Mouse (Mus musculus) myocyte (in vitro differentiated cells): Measurements from ENCODE around the gene Gpm6b. TPM values are rescaled to one million over a fixed set of nuclear protein-coding genes. Genes with fewer than 3 reads are reported as not detected.

Experiments
- H3K27me3 ChIP-seq: one replicate; pipeline ENCODE4 v1.6.1; 2011; ENCODE audit not compliant: control insufficient read depth, insufficient read depth, insufficient read length
- H3K36me3 ChIP-seq: one replicate; pipeline ENCODE4 v1.6.1; 2011; ENCODE audit not compliant: control insufficient read depth, insufficient read depth
- H3K4me2 ChIP-seq: one replicate; pipeline ENCODE4 v1.6.1; 2011; ENCODE audit warnings: low read depth, control low read depth
- H3K4me3 ChIP-seq: one replicate; pipeline ENCODE4 v1.5.1; 2011; ENCODE audit warnings: mild to moderate bottlenecking, control low read depth, moderate library complexity
- H3K79me2 ChIP-seq: one replicate; pipeline ENCODE4 v1.6.1; 2011; ENCODE audit not compliant: control insufficient read depth, insufficient read depth
- H3ac ChIP-seq: one replicate; pipeline ENCODE4 v1.6.1; 2011; ENCODE audit not compliant: control insufficient read depth, insufficient read length
- CEBPB ChIP-seq: IDR thresholded peaks from 2 replicates; pipeline ENCODE4 v1.6.1; 2011; ENCODE audit warnings: mild to moderate bottlenecking, moderate library complexity; ENCODE audit not compliant: poor library complexity, insufficient read depth, severe bottlenecking
- E2F4 ChIP-seq: IDR thresholded peaks from one replicate; pipeline ENCODE4 v1.6.1; 2011; ENCODE audit warnings: mild to moderate bottlenecking, control low read depth, moderate library complexity; ENCODE audit not compliant: insufficient read depth
- MAX ChIP-seq: IDR thresholded peaks from one replicate; pipeline ENCODE4 v1.6.1; 2011; ENCODE audit warnings: low read depth, mild to moderate bottlenecking, control low read depth
- MYOD1 ChIP-seq, 3 experiments: IDR thresholded peaks; one replicate each; pipeline ENCODE4 v1.6.1; 2011; ENCODE audit warnings: control low read depth in 2 of 3, low read depth in 2 of 3, mild to moderate bottlenecking in 2 of 3, moderate library complexity in 1 of 3; ENCODE audit not compliant: insufficient read length in 2 of 3, control insufficient read depth in 1 of 3
- MYOG ChIP-seq, 3 experiments: IDR thresholded peaks; one replicate each; pipeline ENCODE4 v1.6.1; 2011; ENCODE audit warnings: control low read depth in 2 of 3, low read depth in 2 of 3, mild to moderate bottlenecking in 2 of 3; ENCODE audit not compliant: insufficient read length in 2 of 3, control insufficient read depth in 1 of 3, insufficient read depth in 1 of 3
- POLR2A ChIP-seq: IDR thresholded peaks from one replicate; pipeline ENCODE4 v1.6.1; 2011; ENCODE audit warnings: low read depth, mild to moderate bottlenecking, control low read depth, moderate library complexity; ENCODE audit not compliant: insufficient read length
- POLR2AphosphoS2 ChIP-seq: IDR thresholded peaks from one replicate; pipeline ENCODE4 v1.6.1; 2011; ENCODE audit warnings: low read depth, control low read depth; ENCODE audit not compliant: insufficient read length
- REST ChIP-seq: IDR thresholded peaks from one replicate; pipeline ENCODE4 v1.6.1; 2011; ENCODE audit warnings: mild to moderate bottlenecking, control low read depth, moderate library complexity; ENCODE audit not compliant: insufficient read depth, insufficient read length
- SRF ChIP-seq: IDR thresholded peaks from one replicate; pipeline ENCODE4 v1.6.1; 2011; ENCODE audit warnings: low read depth; ENCODE audit not compliant: control insufficient read depth, insufficient read length
- TCF12 ChIP-seq: IDR thresholded peaks from one replicate; pipeline ENCODE4 v1.6.1; 2011; ENCODE audit warnings: mild to moderate bottlenecking, control low read depth; ENCODE audit not compliant: poor library complexity, insufficient read depth, severe bottlenecking
- TCF3 ChIP-seq: IDR thresholded peaks from one replicate; pipeline ENCODE4 v1.6.1; 2011; ENCODE audit warnings: low read depth, control low read depth; ENCODE audit not compliant: insufficient read length
- USF1 ChIP-seq: IDR thresholded peaks from one replicate; pipeline ENCODE4 v1.6.1; 2011; ENCODE audit warnings: low read depth, mild to moderate bottlenecking, control low read depth, moderate library complexity
- polyA plus RNA-seq: library from polyadenylated mRNA; unstranded; fragments of >200 nt; fragmentation: generic; extraction: Trizol; gene quantifications from one replicate; pipeline ENCODE4 v1.2.1, GENCODE M21; 2012; ENCODE audit warnings: missing spikeins

The Gpm6b gene
- polyA plus RNA-seq, 1 experiment: 3.7 TPM

- Histone ChIP-seq H3K36me3 (no peaks in the 10 kb centered on the region), H3ac (no peak overlapping the region), H3K79me2 (no peaks in the 10 kb centered on the region), H3K27me3 (no peaks in the 10 kb centered on the region), H3K4me3 (no peak overlapping the region), H3K4me2 (no peak overlapping the region)
- TF ChIP-seq TCF3: no peak
- TF ChIP-seq SRF: no peak
- no peak for TF ChIP-seq MAX
Measured at GRCm38 (mm10) chrX:166386656-166387055, 147.9 kb downstream of the Gpm6b start.

GRCm38 (mm10) chrX:166393753-166394152 is 155.0 kb downstream of the Gpm6b start:
- no peak for TF ChIP-seq TCF12
- no peak for TF ChIP-seq POLR2AphosphoS2
- no peak for TF ChIP-seq SRF
- TF ChIP-seq E2F4: no peak
- TF ChIP-seq USF1: no peak
- TF ChIP-seq MAX: no peak
- no peak for TF ChIP-seq CEBPB
- TF ChIP-seq POLR2A: no peak
- TF ChIP-seq TCF3: no peak
- no peak for TF ChIP-seq MYOD1 (IDR thresholded peaks at IDR 0.05; ENCODE audit: control insufficient read depth in 1 of 3, insufficient read length in 2 of 3, low read depth in 2 of 3)
- TF ChIP-seq MYOG (IDR thresholded peaks at IDR 0.05; ENCODE audit: control insufficient read depth in 1 of 3, insufficient read depth in 1 of 3, insufficient read length in 2 of 3, low read depth in 2 of 3): no peak
- no peak for TF ChIP-seq REST
- no peak overlapping the region for H3K4me2 ChIP-seq
- no peaks in the 10 kb centered on the region for H3K27me3 ChIP-seq
- H3K4me3 ChIP-seq: no peak overlapping the region
- no peaks in the 10 kb centered on the region for H3K79me2 ChIP-seq
- no peaks in the 10 kb centered on the region for H3K36me3 ChIP-seq
- no peak overlapping the region for H3ac ChIP-seq

DNA sequence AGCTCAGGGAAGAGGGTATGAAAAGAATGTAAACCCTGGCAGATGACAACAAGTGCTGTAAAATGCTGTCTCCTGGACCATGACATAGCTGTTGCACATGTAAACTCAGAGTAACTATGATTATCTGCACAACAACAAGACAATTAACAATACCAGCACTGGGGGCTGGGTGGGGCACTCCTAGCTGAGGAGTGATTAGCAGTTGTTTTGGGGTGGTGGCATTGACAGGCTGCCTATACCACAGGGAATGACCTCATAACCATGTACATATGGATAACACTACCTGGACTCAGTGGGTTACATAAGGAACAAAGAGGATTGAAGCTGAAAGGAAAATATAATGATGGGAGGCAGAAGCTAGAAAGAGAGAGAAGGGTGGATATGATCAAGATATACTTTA is 169.2 kb downstream of the Gpm6b start:
- no peak for TF ChIP-seq POLR2AphosphoS2
- TF ChIP-seq CEBPB: no peak
- no peaks in the 10 kb centered on the region for H3K27me3 ChIP-seq

GRCm38 (mm10) chrX:166416196-166416595 is 177.5 kb downstream of the Gpm6b start:
- Histone ChIP-seq H3K27me3 (no peaks in the 10 kb centered on the region), H3K4me2 (no peak overlapping the region), H3ac (no peak overlapping the region), H3K36me3 (no peaks in the 10 kb centered on the region), H3K4me3 (no peak overlapping the region), H3K79me2 (no peaks in the 10 kb centered on the region)
- TF ChIP-seq POLR2AphosphoS2: no peak
- TF ChIP-seq MYOD1 (IDR thresholded peaks at IDR 0.05; ENCODE audit: control insufficient read depth in 1 of 3, insufficient read length in 2 of 3, low read depth in 2 of 3): no peak
- TF ChIP-seq POLR2A: no peak
- TF ChIP-seq TCF3: no peak
- no peak for TF ChIP-seq SRF
- TF ChIP-seq MAX: no peak
- TF ChIP-seq TCF12: no peak
- no peak for TF ChIP-seq CEBPB
- no peak for TF ChIP-seq MYOG (IDR thresholded peaks at IDR 0.05; ENCODE audit: control insufficient read depth in 1 of 3, insufficient read depth in 1 of 3, insufficient read length in 2 of 3, low read depth in 2 of 3)
- TF ChIP-seq E2F4: no peak
- TF ChIP-seq REST: no peak

More for the DNA sequence above, 169.2 kb downstream of the Gpm6b start:
- no peak overlapping the region for H3K4me3 ChIP-seq
- no peaks in the 10 kb centered on the region for H3K79me2 ChIP-seq
- H3K36me3 ChIP-seq: no peaks in the 10 kb centered on the region
- no peak overlapping the region for H3ac ChIP-seq
- no peak overlapping the region for H3K4me2 ChIP-seq

GRCm38 (mm10) chrX:166434812-166435211 is 196.1 kb downstream of the Gpm6b start:
- H3ac ChIP-seq: no peak overlapping the region
- no peaks in the 10 kb centered on the region for H3K36me3 ChIP-seq
- H3K4me3 ChIP-seq: no peak overlapping the region
- H3K27me3 ChIP-seq: no peaks in the 10 kb centered on the region
- H3K4me2 ChIP-seq: no peak overlapping the region
- H3K79me2 ChIP-seq: no peaks in the 10 kb centered on the region
- TF ChIP-seq TCF12 (no peak), CEBPB (no peak)

Other genes with a start within 250 kb of the Gpm6b start
- 6.6 TPM for gene Gemin8, start 68.5 kb upstream of the Gpm6b start, polyA plus RNA-seq
- gene Trappc2, start 201.7 kb downstream of the Gpm6b start, polyA plus RNA-seq: 7.1 TPM
- 1.6 TPM for gene Ofd1, start 201.8 kb downstream of the Gpm6b start, polyA plus RNA-seq
- gene Rab9, start 241.0 kb downstream of the Gpm6b start, polyA plus RNA-seq: 20.8 TPM